Mouse (Mus musculus) ES-CJ7 (cell line): ENCODE measurements around the gene Kcns1.
A peak's percentile ranks its signal among the peaks of the same experiment; 100 is the strongest.

Experiments used
- DNase-seq: peaks from one replicate; pipeline ENCODE4 v3.0.0; 2011; ENCODE audit warnings: low read depth, low spot score

Kcns1 gene

DNA sequence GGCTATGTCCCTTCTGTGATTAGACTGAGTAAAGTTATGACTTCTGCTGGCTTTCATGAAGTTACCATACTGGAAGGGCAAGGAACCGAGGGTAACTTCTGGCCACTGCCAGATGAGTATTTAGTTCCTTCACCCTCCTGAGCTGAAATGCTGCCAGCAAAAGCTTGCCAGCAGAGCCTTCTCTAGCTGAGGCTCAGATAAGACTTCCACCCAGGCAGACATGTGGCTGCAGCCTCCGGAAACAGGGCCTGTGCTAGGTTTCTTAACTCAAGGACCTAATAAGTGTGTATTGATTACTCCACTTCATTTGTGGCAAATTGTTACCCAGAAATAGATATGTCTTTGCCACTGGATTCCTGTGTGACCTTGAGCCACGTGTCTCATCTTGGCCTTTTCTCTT lies 2.5 kb upstream of the Kcns1 start:
- DNase-seq, result no peak

DNA sequence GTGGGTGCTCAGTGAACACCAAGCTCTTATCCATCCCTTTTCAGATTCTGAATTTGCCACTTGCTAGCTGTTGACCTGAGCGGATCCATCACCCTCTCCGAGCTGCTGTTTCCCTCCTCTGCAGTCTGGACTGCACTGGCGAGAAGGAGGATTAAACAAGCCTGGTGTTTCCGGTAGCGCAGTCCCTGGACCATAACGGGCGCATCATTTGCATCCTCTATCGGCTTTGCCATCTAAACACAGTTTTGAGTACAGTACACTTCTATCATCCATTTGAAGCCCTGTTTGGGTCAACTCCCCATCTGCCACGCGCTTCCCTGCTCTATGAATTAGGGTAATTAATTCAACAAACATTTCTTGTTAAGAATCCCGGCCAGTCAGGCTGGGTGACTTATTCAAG lies 587 bp downstream of the Kcns1 start:
- DNase-seq, result no peak

DNA sequence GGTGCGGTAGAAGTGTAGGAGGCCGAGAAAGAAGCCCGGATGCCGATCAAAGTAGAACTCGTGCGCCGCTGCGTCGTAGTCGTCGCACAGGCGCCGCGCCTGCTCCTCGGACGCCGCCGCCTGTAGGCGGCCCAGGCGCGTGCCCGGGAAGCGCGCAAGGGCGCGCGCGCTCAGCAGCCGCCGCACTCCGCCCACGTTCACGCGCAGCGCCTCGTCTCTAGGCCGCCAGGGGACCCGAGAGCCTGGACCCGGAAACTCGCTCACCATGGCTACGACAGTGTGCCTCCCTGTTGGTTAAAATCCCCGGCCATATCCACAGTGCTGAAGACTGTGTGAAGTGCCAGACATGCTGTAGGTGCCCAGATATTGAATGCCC lies 2.4 kb downstream of the Kcns1 start:
- peak; percentile 53 for DNase-seq

DNA sequence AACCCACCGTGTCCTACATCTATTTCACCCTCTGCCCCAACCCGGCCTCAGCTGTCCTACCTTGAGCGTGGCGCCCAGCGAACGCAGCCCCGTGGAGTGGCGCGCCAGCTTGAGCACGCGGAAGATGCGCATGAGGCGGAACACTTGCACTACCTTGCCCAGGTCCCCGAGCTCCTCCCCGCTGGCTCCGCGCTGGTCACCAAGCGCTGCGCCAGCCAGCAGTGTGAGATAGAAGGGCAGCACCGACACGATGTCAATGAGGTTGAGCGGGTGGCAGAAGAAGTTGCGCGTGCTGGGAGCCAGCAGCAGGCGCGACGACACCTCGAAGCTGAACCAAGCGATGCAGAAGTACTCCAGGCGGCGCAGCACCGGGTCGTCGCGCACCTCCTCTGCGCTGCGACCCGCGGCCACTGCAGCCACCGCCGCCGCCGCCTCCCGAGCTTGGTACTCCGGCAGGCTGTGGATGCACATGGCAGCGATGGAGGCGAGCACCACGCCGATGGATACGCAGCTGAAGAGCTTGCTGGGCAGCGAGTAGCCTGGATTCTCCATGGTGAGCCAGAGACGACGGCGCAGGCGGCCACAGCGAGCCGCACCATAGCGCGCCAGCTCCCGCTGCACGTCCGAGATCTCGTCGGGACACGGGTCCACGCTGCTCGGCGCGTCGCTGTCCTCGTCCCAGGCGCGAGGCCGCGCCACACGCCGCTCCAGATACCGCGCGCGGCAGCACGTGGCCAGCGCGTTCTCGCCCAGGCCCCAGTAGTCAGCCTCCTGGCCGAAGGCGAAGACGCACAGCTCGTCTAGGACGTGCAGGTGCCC lies 3.0 kb downstream of the Kcns1 start:
- DNase-seq, result peak; percentile 26

DNA sequence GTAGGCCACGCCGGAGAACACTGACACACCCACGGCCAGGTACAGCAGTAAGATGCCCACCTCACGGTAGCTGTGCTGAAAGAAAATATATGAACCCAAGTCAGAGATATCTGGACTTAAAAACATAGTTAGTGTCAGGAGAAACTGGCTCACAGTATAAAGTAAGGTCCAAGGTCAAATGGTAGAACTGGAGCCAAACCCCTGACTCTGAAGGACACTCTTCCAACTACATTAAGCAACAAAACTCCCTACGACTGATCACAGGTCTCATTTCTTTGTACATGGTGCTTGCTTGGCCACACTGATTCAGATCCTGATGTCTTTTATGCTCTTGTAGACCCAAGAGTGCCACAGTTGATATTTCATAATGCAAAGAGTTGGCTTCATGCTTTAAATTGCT lies 6.0 kb downstream of the Kcns1 start:
- no peak for DNase-seq

DNA sequence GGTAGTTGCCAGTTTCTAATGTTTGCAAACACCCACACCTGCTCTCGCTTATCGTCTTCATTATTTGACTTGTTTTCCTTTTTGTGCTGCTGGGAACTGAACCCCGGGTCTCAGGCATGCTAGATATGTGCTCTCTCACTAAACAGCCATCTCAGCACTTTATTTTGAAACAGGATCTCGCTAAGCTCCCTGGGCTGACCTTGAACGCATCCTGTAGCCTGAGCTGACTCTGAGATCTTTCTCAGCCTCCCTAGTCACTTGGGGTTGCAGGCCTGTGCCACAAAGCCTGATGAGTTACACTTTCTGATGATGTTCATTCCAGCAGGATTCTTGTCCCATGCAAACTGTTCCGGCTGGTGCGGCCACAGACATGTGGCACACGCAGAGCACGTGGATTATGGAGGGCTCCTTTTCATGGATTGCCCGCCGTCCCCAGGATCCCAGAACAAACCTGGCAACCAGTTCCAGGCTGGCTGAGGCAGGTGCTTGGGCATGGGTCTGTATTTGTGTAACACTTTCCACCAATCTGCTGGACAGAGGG lies 9.3 kb downstream of the Kcns1 start:
- no peak for DNase-seq

DNA sequence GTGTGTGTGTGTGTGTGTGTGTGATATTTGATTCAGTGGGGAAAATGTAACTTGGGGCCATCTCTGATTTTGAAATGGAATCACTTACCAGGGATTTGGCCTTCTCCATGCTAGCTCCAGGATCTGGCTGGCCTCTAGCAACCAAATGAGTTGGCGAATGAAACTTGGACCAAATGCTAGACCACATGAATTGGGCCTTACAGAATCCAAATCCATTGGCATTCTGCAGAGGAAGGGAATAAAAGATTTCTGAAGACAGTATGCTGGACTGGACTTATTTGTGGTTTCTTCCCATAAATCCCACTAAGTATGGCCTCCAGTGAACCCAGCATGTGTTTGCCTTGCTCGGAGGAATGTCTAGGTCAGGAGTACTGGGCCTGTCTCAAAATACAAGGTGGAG lies 12.1 kb downstream of the Kcns1 start:
- DNase-seq, result no peak

DNA sequence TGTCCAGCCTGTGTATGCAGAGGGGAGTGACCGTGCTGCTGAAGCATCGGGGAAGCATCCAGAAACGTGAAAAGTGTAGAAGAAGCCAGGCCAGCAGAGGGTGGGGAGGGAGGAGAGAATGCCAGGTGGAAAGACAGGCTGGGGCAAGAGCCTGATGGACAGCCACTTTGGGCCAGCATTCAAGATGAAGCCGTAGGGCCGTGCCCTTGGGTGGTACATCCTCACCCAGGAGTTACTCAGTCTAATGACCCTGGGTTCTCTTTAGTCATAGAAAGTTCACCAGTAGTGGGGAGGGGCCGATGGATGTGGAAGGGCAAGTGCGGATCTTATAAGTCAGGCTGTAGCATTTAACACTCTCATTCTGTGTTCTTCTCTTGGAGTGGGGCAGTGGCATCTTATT lies 14.8 kb downstream of the Kcns1 start:
- DNase-seq, result no peak

DNA sequence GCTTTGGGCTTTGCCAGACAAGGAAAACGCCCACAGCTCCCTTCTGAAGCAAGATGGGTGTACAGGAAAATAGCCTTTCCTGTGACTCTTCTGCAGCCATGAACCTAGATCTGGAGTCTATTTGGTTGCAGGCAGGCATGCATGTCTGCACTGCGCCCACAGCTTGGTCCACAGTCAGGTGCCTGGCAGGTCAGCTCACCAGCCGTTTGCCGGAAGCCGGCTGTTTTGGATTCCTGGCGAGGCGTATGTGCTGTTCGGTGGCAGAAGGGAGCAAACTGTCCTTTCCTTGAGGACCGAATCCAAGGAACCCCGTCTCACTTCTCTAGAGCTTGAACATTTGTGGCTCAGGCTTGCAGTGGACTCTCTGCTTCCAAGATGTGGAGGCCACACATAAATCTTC lies 16.9 kb downstream of the Kcns1 start:
- no peak for DNase-seq

DNA sequence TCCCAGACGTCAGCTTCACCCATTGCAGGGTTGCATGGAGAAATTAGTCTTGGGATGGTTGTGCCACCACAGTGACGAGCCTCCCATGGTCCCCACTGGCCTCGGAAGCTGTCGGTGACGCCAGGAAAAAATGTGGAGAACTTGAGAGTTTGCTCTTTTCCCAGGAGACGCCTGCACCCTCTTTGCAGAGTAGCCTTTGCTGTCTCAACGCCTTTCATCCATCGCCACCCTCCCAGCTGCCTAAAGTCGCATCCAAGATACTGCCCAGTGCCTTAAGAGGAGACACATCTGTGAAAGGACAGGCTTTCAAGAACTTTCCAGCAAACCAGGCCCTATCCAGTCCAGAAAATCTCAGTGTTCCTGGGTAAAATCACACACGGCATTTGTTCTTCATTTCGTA lies 18.6 kb downstream of the Kcns1 start:
- no peak for DNase-seq

DNA sequence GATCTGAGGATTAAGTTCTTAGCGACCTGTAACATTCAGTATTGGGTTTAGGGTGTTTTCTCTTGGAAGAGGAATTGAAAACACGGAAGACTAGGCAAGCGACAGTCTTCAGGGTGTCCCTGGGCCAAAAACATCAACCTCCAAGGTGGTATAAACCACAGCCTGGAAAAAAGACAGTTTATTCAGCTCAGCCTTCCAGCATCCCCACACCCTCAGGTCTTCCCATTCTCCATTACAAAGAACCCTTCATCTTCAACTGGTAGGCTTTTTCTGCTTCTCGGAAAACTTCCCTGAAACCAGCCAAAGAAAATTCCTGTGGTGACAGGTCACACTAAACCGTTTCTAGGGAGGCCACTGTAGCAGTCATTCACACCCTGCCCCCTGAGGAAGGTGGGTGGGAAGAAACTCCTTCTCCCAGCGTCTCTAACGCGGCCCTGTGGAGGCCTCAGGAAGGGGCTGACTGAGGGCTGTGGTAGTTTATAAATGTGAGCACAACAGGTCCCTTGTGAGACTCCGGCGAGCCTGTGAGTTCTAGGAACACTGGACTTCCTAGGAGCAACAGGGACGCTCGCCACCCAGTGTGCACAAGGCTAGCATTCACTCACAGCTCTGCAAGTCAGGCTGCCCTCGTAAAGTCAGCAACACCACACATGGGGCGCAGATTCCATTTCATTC lies 20.7 kb downstream of the Kcns1 start:
- peak; percentile 15 for DNase-seq

DNA sequence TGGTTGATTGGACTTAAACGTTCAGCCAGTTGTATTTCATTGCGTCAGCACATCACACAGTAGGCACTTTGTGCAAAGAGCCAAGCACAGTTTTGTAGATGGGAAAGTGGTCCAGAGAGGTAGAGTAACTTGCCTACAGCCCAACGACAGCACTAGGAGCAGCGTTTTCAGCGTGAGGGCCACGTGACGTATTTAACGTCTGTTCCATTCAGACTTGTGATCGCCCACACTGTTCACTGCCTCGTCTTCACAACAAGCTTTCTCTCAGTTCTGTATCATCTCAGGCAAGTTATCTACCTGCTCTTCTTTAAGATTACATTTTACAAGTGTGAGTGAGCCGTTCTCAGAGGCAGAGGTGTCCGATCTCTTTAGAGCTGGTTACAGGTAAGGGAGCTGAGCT lies 24.4 kb downstream of the Kcns1 start:
- no peak for DNase-seq

DNA sequence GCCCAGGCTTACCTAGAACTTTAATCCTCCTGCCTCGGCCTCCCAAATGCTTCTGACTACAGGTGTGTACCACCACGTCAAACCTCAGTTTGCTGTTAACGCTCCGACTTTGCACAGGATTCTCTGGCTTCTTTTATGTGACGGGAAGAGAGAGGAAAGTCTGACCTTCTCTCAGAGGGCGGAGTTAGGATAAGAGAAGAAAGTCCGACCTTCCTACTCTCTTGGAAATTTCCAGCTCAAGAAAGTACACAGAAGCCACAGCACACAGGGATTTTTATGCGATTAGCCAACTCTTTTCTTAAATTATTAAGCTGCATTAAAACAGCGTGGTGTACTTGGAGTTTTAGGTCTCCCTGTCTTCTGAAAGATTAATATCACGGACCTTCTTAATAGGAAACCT lies 26.4 kb downstream of the Kcns1 start:
- no peak for DNase-seq

DNA sequence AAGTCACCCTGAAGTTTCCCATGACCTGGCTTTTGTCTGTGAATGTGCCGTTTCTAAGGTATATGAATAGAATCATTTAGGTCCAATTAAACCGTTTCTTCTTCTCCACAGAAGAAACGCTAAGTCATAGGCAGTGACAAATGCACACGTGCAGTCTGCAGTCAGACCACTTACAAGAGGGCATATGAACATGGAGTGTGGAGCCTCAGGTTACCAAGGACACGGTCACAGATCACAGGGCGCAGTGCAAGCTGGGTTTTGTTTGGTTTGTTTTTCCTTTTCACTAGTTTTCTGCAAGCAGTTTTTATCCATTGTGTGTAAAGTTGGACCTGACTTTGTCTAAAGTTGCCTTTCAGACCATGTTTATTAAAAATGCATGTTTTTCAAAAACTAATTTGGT lies 26.9 kb downstream of the Kcns1 start:
- DNase-seq, result no peak

DNA sequence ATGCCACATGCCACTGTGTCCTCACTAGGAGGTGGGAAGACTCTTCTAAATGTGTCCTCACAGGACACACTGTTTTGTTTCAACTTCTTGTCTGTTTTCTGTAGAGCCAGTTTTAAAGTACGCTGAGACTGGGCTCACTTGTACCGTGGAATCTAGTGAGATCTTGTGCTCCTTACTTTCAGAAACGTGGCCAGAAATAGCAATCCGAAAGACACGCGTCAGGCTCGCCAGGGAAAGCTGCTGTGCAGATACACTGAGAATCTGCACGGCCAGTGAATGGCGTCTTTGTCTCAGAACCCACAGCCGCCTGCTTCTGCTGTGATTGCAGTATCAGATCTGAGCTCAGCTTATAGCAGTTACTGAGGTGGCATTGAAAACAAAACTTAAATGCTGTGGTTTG lies 28.9 kb downstream of the Kcns1 start:
- no peak for DNase-seq

DNA sequence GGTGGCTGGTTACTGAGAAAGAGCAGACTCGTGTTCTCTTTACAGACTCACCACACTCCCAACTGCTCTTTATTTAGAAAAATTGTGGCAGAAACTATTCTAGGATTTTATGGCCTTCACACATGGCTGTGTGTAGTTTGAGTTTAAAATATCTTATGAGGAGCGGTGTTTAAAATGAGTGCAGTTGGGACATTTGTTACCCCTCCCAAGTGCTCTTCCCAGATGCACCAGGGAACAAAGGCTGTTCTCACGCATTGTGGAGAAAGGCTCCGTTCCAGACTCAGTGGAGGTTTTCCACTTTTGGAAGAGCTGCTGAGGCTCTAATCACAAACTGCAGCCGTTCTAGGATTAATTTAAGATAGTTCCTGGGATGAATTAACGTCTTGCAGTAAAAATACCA lies 33.2 kb downstream of the Kcns1 start:
- DNase-seq, result no peak

DNA sequence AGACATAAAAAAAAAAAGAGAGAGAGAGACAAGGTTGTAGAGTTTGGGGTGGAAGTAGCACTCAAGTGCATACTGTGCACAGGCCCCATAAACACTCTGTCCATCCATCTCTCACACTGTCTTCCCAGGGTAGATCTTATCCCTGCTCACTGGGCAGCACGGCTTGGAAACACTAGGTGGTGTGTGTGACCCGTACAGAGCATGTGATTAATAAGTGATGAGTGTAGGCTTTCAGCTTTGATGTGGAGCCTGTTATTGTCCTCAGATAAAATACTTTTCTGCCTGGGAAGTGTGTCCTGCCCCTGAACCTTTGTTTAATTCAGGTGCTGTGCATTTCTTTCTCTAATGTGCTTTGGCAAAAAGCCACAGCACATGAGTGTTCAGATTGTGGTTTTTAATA lies 34.5 kb downstream of the Kcns1 start:
- no peak for DNase-seq

DNA sequence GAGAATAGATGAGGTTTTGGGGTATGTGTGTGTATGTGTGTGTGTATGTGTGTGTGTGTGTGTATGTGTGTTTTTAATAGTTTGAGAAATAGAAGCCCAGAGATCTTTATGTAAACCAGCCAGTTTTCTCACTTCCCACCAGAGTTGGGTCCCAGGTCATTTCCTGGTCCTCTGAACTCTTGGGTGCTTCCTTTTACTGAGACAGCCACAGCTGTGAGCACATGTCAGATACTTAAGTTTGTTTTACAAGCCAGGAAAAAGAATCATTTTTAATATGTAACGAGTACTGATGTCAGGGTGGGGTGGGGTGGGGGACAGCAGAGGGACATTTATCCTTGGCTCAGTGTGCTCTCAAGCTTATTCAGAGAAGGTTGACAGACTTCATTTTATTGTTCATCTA lies 35.5 kb downstream of the Kcns1 start:
- no peak for DNase-seq

DNA sequence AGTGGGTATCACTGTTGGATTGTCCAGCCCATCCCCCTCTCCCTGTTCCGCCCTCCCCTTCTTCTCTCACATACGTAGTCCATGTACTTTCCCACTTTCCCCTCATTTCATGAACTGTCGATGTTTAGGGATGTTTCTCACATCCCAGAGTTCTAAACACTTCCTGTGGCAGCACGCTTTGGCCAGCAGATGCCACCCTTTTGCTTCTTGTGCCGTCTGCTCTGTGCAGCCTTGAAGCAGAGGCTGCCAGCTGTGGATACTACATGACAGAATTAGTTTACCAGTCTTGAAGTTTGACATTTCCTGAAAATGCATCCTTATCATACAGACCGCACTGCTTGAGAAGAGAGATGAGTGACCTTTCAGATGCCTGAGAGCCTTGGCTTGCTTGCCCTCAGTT lies 36.4 kb downstream of the Kcns1 start:
- DNase-seq, result no peak

DNA sequence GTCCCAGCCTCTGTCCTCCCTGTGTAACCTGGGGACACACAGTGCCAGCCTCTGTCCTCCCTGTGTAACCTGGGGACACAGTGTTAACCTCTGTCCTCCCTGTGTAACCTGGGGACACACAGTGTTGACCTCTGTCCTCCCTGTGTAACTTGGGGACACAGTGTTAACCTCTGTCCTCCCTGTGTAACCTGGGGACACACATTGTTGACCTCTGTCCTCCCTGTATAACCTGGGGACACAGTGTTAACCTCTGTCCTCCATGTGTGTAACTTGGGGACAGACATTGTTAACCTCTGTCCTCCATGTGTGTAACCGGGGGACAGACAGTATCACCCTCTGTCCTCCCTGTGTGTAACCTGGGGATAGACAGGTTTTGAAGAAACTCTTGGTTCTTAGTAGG lies 39.3 kb downstream of the Kcns1 start:
- DNase-seq, result no peak

DNA sequence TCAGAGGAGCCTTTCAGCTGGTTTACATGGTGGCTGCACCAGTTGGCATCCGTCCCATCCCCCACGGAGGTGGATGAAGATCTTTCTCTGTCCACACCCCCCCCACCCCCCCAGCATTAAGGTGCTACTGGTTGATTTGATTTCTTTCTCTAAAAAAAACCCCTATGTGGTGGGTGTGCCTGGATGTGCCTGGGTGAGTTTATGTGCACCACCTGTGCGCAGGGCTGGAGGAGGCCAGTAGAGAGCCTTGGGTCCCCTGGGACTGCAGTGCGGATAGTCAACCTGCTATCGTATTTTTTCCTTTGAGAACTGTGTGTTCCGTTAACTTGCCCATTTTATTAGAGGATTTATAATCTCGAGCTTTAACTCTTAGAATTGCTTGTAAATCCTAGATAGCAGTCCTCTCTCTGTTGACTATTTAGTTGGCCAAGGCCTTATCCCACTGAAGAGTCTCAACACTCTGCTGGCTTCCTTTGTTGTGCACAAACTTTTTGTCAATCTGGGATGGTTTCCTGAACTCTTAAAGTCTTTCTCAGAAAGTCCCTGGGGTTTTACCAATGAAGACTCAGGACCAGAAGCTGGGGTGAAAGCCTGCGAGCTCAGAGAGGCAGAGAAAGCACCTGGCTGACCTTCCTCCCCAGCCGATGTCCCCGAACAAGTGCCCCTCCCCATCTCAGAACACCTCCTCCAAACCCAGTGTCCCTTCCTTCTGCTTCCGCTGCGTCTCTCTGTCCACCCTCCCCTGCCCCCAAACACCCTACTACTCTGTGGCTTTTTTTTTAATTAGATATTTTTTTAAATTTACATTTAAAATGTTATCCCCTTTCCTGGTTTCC lies 42.1 kb downstream of the Kcns1 start:
- DNase-seq, result no peak

DNA sequence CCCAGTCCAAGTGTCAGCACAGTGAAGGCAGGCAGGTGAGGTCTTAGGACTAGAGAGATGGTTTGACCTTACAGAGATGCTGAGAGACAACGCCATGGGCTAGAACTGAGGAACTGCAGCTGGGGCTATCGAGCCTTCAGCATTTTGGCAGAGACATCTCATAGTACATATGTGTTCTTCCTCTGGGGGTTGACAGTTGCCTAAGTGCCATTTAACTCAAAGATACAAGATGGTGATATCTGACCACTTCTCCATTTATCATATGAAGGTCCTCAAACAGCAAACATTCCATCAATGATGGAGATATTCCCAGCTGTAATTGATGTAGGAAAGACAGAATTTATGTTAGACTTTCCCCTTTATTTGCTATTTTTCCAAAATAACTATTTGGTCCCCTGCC lies 43.6 kb downstream of the Kcns1 start:
- DNase-seq, result no peak
